Mouse (Mus musculus): Measurements from ENCODE around the gene Stmn3. TPM values are rescaled to one million over a fixed set of nuclear protein-coding genes. Genes with fewer than 3 reads are reported as not detected.

Gene Stmn3
- polyA plus RNA-seq (2015; fragmentation: Nextera tagmentation; extraction: Ambion mirVana), result 0.15 and 0.42 TPM in 2 replicates

DNA sequence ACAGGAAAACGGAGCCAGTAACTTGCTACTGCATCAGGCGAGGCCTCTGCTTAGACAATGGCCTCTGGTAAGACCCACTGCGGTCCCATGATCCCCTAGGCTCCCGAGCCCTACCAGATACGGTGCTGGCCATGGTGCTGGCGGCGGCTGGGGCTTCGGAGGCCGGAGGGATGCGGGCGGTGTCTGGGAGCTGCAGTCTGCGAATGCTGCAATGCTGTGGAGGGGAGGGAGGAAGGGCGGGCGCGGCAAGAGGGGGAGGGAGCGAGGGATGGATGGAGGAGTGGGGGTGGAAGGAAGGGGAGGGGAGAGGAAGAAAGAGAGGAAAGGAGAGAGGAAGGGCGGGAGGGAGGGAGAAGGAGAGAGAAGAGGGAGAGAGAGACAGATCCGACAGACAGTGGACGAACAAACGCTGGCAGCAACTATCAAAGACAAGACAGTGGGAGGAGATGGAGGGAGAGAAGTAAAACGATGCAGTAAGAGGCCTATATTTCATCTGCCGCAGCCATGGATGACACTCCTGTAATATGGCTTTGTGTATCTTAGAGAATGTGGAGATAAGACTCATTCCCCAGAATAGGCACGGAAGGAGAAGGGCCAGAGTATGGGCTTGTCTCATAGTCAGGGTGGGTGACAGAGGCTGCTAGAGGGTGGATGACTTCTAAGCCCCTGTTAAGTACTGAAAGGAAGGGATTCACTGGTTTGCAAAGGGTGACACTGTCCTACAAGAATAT is at the start of gene Stmn3:
TSS of gene Stmn3 (minus strand) at position 421 of the 731 bp plus-strand sequence.

DNA sequence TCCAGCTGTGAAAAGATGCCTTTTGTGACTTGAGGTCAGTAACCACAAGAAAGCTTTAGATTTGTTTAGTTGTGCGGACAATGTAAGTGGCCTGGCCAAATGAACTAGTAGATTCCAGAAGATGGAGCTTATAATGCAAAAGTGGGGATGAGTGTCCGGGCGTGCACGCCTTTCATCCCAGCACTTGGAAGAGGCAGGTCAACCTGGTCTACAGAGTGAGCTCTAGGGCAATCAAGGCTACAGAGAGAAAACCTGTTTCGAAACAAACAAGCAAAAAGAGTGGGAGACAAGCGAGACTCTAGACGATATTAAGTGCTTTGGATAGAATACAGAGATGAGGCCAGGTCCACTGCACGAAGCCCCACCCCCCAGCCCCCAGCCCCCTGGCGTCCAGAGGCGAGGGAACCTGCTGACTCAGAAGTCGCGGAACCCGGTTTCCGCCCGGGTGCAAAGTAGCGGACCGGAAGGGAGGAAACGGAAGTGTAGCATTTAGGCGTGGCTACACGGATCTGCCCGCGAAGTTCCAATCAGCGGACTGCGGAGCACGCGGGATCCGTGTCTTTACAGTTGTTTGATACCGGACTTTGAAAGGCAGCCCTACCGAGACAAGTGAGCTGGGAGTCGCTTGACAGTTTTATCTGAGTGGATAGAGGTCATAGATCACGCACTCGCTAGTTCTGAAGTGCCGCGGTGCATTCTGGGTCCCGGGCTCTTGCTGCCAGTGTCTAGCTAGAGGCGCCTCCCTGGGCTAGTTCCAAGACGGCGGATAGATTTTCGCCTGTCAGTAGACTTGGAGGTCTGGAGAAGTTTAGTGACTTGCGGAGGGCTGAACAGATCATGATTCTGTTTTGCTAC is 5.2 kb upstream of the Stmn3 start, which contains the start of gene Rtel1:
TSS of gene Rtel1 (plus strand) at position 492 of the 855 bp plus-strand sequence.

DNA sequence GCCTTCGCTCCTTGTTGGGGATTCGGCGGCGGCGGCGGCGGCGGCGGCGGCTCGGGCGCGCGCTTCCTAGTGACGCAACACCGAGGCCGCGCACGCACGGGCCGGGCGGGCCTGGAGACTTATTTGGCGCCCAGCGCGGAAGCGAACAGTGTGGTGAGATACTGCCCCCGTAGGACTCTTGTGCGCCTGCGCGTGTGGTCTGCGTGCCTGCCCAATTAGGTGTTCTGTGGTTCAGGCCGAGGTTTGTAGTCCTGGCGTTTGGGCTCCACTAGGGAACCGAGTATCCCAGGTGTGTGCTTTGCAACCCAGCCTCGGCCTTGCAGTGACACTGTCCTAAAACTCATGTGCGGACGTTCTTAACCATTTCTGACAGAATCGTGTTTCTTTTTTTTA is 26.3 kb downstream of the Stmn3 start, which contains the start of gene Gmeb2:
TSS of gene Gmeb2 (minus strand) at position 78 of the 393 bp plus-strand sequence.

Other genes starting within 250 kb of the Stmn3 start
- gene Kcnq2, start 179.2 kb downstream of the Stmn3 start, polyA plus RNA-seq (2015; fragmentation: Nextera tagmentation; extraction: Ambion mirVana), result not detected in 2 replicates
- 16.3 and 16.6 TPM in 2 replicates for gene Eef1a2, start 157.5 kb downstream of the Stmn3 start, polyA plus RNA-seq (2015; fragmentation: Nextera tagmentation; extraction: Ambion mirVana)
- gene Ppdpf, start 127.3 kb downstream of the Stmn3 start, polyA plus RNA-seq (2015; fragmentation: Nextera tagmentation; extraction: Ambion mirVana), result 122 and 132 TPM in 2 replicates
- gene Ptk6, start 111.7 kb downstream of the Stmn3 start, polyA plus RNA-seq (2015; fragmentation: Nextera tagmentation; extraction: Ambion mirVana), result 0.18 TPM in 1 of 2 replicates, not detected in the other
- 0.05 and 0.10 TPM in 2 replicates for gene Srms, start 101.3 kb downstream of the Stmn3 start, polyA plus RNA-seq (2015; fragmentation: Nextera tagmentation; extraction: Ambion mirVana)
- 0.15 TPM in 1 of 2 replicates, not detected in the other for gene Fndc11, start 94.5 kb downstream of the Stmn3 start, polyA plus RNA-seq (2015; fragmentation: Nextera tagmentation; extraction: Ambion mirVana)
- gene Helz2, start 72.5 kb downstream of the Stmn3 start, polyA plus RNA-seq (2015; fragmentation: Nextera tagmentation; extraction: Ambion mirVana), result 0.68 and 0.71 TPM in 2 replicates
- 4.3 and 4.9 TPM in 2 replicates for gene Gmeb2, start 26.5 kb downstream of the Stmn3 start, polyA plus RNA-seq (2015; fragmentation: Nextera tagmentation; extraction: Ambion mirVana)
- gene Rtel1, start 5.2 kb upstream of the Stmn3 start, polyA plus RNA-seq (2015; fragmentation: Nextera tagmentation; extraction: Ambion mirVana), result 12.0 and 13.4 TPM in 2 replicates
- gene Zgpat, start 50.4 kb upstream of the Stmn3 start, polyA plus RNA-seq (2015; fragmentation: Nextera tagmentation; extraction: Ambion mirVana), result 21.8 and 22.9 TPM in 2 replicates
- 38.2 and 40.4 TPM in 2 replicates for gene Arfrp1, start 50.9 kb upstream of the Stmn3 start, polyA plus RNA-seq (2015; fragmentation: Nextera tagmentation; extraction: Ambion mirVana)
- 7.3 and 8.7 TPM in 2 replicates for gene Lime1, start 65.6 kb upstream of the Stmn3 start, polyA plus RNA-seq (2015; fragmentation: Nextera tagmentation; extraction: Ambion mirVana)
- 5.7 and 6.2 TPM in 2 replicates for gene Zbtb46, start 144.9 kb upstream of the Stmn3 start, polyA plus RNA-seq (2015; fragmentation: Nextera tagmentation; extraction: Ambion mirVana)
- gene Abhd16b, start 178.7 kb upstream of the Stmn3 start, polyA plus RNA-seq (2015; fragmentation: Nextera tagmentation; extraction: Ambion mirVana), result 0.18 and 0.28 TPM in 2 replicates
- 111 and 112 TPM in 2 replicates for gene Tpd52l2, start 182.6 kb upstream of the Stmn3 start, polyA plus RNA-seq (2015; fragmentation: Nextera tagmentation; extraction: Ambion mirVana)
- gene Dnajc5, start 206.0 kb upstream of the Stmn3 start, polyA plus RNA-seq (2015; fragmentation: Nextera tagmentation; extraction: Ambion mirVana), result 67.9 and 68.2 TPM in 2 replicates